Mouse (Mus musculus): Measurements from ENCODE around the gene Ppid.
"Not testable (repeated sequence)": the region's sequence is repeated elsewhere in the genome, so short reads cannot be mapped to it uniquely, and the experiment has no call there.

Gene Ppid

GRCm38 (mm10) chr3:79569351-79569681 is 21.8 kb upstream of the Ppid start:
- no peak for DNase-seq (ENCODE audit: extremely low read depth, insufficient read length, low spot score)

GRCm38 (mm10) chr3:79572399-79572798 is 18.7 kb upstream of the Ppid start:
- no peak for DNase-seq (ENCODE audit: extremely low read depth, insufficient read length, low spot score)

- DNase-seq (ENCODE audit: extremely low read depth, insufficient read length, low spot score) = not testable (repeated sequence)
These were observed 17.8 kb upstream of the Ppid start for GRCm38 (mm10) chr3:79573376-79573775.

- no peak for DNase-seq (ENCODE audit: extremely low read depth, insufficient read length, low spot score)
These were observed 16.8 kb upstream of the Ppid start for GRCm38 (mm10) chr3:79574336-79574735.

GRCm38 (mm10) chr3:79575576-79576467 is 15.3 kb upstream of the Ppid start:
- DNase-seq (ENCODE audit: extremely low read depth, insufficient read length, low spot score) = no peak

GRCm38 (mm10) chr3:79576468-79576816 is 14.7 kb upstream of the Ppid start:
- no peak for DNase-seq (ENCODE audit: extremely low read depth, insufficient read length, low spot score)

- no peak for DNase-seq (ENCODE audit: extremely low read depth, insufficient read length, low spot score)
These were observed 14.3 kb upstream of the Ppid start for GRCm38 (mm10) chr3:79576865-79577264.

- no peak for DNase-seq (ENCODE audit: extremely low read depth, insufficient read length, low spot score)
These were observed 13.5 kb upstream of the Ppid start for GRCm38 (mm10) chr3:79577606-79578005.

- no peak for DNase-seq (ENCODE audit: extremely low read depth, insufficient read length, low spot score)
These were observed 13.0 kb upstream of the Ppid start for GRCm38 (mm10) chr3:79578164-79578563.

- DNase-seq (ENCODE audit: extremely low read depth, insufficient read length, low spot score) = no peak
These were observed 11.1 kb upstream of the Ppid start for GRCm38 (mm10) chr3:79579891-79580575.

- DNase-seq (ENCODE audit: extremely low read depth, insufficient read length, low spot score) = peak; percentile 55
These were observed 4.3 kb upstream of the Ppid start for GRCm38 (mm10) chr3:79586804-79587203.

GRCm38 (mm10) chr3:79589671-79590070 is 1.5 kb upstream of the Ppid start:
- DNase-seq (ENCODE audit: extremely low read depth, insufficient read length, low spot score) = no peak

GRCm38 (mm10) chr3:79591793-79592471 is 790 bp downstream of the Ppid start:
- no peak for DNase-seq (ENCODE audit: extremely low read depth, insufficient read length, low spot score)

GRCm38 (mm10) chr3:79595468-79595867 is 4.3 kb downstream of the Ppid start:
- DNase-seq (ENCODE audit: extremely low read depth, insufficient read length, low spot score) = no peak

GRCm38 (mm10) chr3:79609886-79610285 is 18.7 kb downstream of the Ppid start:
- DNase-seq (ENCODE audit: extremely low read depth, insufficient read length, low spot score) = no peak

- no peak for DNase-seq (ENCODE audit: extremely low read depth, insufficient read length, low spot score)
These were observed 36.5 kb downstream of the Ppid start for GRCm38 (mm10) chr3:79627484-79628181.

GRCm38 (mm10) chr3:79628182-79628560 is 37.0 kb downstream of the Ppid start:
- DNase-seq (ENCODE audit: extremely low read depth, insufficient read length, low spot score) = no peak

- DNase-seq (ENCODE audit: extremely low read depth, insufficient read length, low spot score) = peak; percentile 98
These were observed 37.6 kb downstream of the Ppid start, which contains the start of gene 4930579G24Rik for GRCm38 (mm10) chr3:79628561-79629415. Gene 4930579G24Rik (plus strand): TSS chr3:79629079.

GRCm38 (mm10) chr3:79629416-79629730 is 38.2 kb downstream of the Ppid start, which contains the start of gene Etfdh:
Gene Etfdh (minus strand): TSS chr3:79629500.
- DNase-seq (ENCODE audit: extremely low read depth, insufficient read length, low spot score) = peak; percentile 92

GRCm38 (mm10) chr3:79652129-79652528 is 61.0 kb downstream of the Ppid start:
- DNase-seq (ENCODE audit: extremely low read depth, insufficient read length, low spot score) = no peak
